Mouse (Mus musculus) myocyte (in vitro differentiated cells): ENCODE measurements around the gene Rhox12. TPM values are rescaled to one million over a fixed set of nuclear protein-coding genes. Genes with fewer than 3 reads are reported as not detected.

Experiments
- H3K27me3 ChIP-seq: one replicate; pipeline ENCODE4 v1.6.1; 2011; ENCODE audit not compliant: control insufficient read depth, insufficient read depth, insufficient read length
- H3K36me3 ChIP-seq: one replicate; pipeline ENCODE4 v1.6.1; 2011; ENCODE audit not compliant: control insufficient read depth, insufficient read depth
- H3K4me2 ChIP-seq: one replicate; pipeline ENCODE4 v1.6.1; 2011; ENCODE audit warnings: low read depth, control low read depth
- H3K4me3 ChIP-seq: one replicate; pipeline ENCODE4 v1.5.1; 2011; ENCODE audit warnings: mild to moderate bottlenecking, control low read depth, moderate library complexity
- H3K79me2 ChIP-seq: one replicate; pipeline ENCODE4 v1.6.1; 2011; ENCODE audit not compliant: control insufficient read depth, insufficient read depth
- H3ac ChIP-seq: one replicate; pipeline ENCODE4 v1.6.1; 2011; ENCODE audit not compliant: control insufficient read depth, insufficient read length
- CEBPB ChIP-seq: IDR thresholded peaks from 2 replicates; pipeline ENCODE4 v1.6.1; 2011; ENCODE audit warnings: mild to moderate bottlenecking, moderate library complexity; ENCODE audit not compliant: poor library complexity, insufficient read depth, severe bottlenecking
- E2F4 ChIP-seq: IDR thresholded peaks from one replicate; pipeline ENCODE4 v1.6.1; 2011; ENCODE audit warnings: mild to moderate bottlenecking, control low read depth, moderate library complexity; ENCODE audit not compliant: insufficient read depth
- MAX ChIP-seq: IDR thresholded peaks from one replicate; pipeline ENCODE4 v1.6.1; 2011; ENCODE audit warnings: low read depth, mild to moderate bottlenecking, control low read depth
- MYOD1 ChIP-seq, 3 experiments: IDR thresholded peaks; one replicate each; pipeline ENCODE4 v1.6.1; 2011; ENCODE audit warnings: control low read depth in 2 of 3, low read depth in 2 of 3, mild to moderate bottlenecking in 2 of 3, moderate library complexity in 1 of 3; ENCODE audit not compliant: insufficient read length in 2 of 3, control insufficient read depth in 1 of 3
- MYOG ChIP-seq, 3 experiments: IDR thresholded peaks; one replicate each; pipeline ENCODE4 v1.6.1; 2011; ENCODE audit warnings: control low read depth in 2 of 3, low read depth in 2 of 3, mild to moderate bottlenecking in 2 of 3; ENCODE audit not compliant: insufficient read length in 2 of 3, control insufficient read depth in 1 of 3, insufficient read depth in 1 of 3
- POLR2A ChIP-seq: IDR thresholded peaks from one replicate; pipeline ENCODE4 v1.6.1; 2011; ENCODE audit warnings: low read depth, mild to moderate bottlenecking, control low read depth, moderate library complexity; ENCODE audit not compliant: insufficient read length
- POLR2AphosphoS2 ChIP-seq: IDR thresholded peaks from one replicate; pipeline ENCODE4 v1.6.1; 2011; ENCODE audit warnings: low read depth, control low read depth; ENCODE audit not compliant: insufficient read length
- REST ChIP-seq: IDR thresholded peaks from one replicate; pipeline ENCODE4 v1.6.1; 2011; ENCODE audit warnings: mild to moderate bottlenecking, control low read depth, moderate library complexity; ENCODE audit not compliant: insufficient read depth, insufficient read length
- SRF ChIP-seq: IDR thresholded peaks from one replicate; pipeline ENCODE4 v1.6.1; 2011; ENCODE audit warnings: low read depth; ENCODE audit not compliant: control insufficient read depth, insufficient read length
- TCF12 ChIP-seq: IDR thresholded peaks from one replicate; pipeline ENCODE4 v1.6.1; 2011; ENCODE audit warnings: mild to moderate bottlenecking, control low read depth; ENCODE audit not compliant: poor library complexity, insufficient read depth, severe bottlenecking
- TCF3 ChIP-seq: IDR thresholded peaks from one replicate; pipeline ENCODE4 v1.6.1; 2011; ENCODE audit warnings: low read depth, control low read depth; ENCODE audit not compliant: insufficient read length
- USF1 ChIP-seq: IDR thresholded peaks from one replicate; pipeline ENCODE4 v1.6.1; 2011; ENCODE audit warnings: low read depth, mild to moderate bottlenecking, control low read depth, moderate library complexity
- polyA plus RNA-seq: library from polyadenylated mRNA; unstranded; fragments of >200 nt; fragmentation: generic; extraction: Trizol; gene quantifications from one replicate; pipeline ENCODE4 v1.2.1, GENCODE M21; 2012; ENCODE audit warnings: missing spikeins

Rhox12 gene
- polyA plus RNA-seq: not detected

DNA sequence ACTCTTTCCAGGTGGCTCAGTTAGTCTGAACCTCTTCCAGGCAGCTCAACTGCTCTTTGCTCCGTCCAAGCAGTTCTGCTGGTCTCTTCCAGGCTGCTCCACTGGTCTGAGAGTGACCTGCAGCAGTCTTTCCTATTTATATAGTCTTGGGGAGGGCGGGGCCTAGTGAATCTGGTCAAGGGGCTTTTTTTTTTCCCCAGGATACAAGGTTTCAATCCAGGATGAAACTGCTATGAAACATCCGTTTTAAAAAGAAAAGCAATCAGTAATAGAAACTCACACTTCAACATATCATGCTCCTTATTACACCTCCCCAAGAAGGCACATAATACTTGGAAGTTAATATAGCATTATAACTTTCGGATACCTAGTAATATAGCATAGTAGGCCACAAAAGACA lies at the start of gene Rhox12:
TSS of gene Rhox12 (minus strand) at position 101 of the 400 bp plus-strand sequence.
- no peak for TF ChIP-seq E2F4
- TF ChIP-seq POLR2A: no peak
- TF ChIP-seq SRF: no peak
- no peak for TF ChIP-seq USF1
- TF ChIP-seq TCF12: no peak
- TF ChIP-seq CEBPB: no peak
- no peak for TF ChIP-seq MYOD1 (IDR thresholded peaks at IDR 0.05; ENCODE audit: control insufficient read depth in 1 of 3, insufficient read length in 2 of 3, low read depth in 2 of 3)
- TF ChIP-seq POLR2AphosphoS2: no peak
- TF ChIP-seq REST: no peak
- no peak for TF ChIP-seq MYOG (IDR thresholded peaks at IDR 0.05; ENCODE audit: control insufficient read depth in 1 of 3, insufficient read depth in 1 of 3, insufficient read length in 2 of 3, low read depth in 2 of 3)
- TF ChIP-seq MAX: no peak
- no peak for TF ChIP-seq TCF3
- H3K27me3 ChIP-seq: no peaks in the 10 kb centered on the region
- H3K4me3 ChIP-seq: no peak within 1 kb of the TSS
- no peaks in the 10 kb centered on the region for H3K79me2 ChIP-seq
- H3K4me2 ChIP-seq: no peak within 1 kb of the TSS
- no peak within 1 kb of the TSS for H3ac ChIP-seq
- no peaks in the 10 kb centered on the region for H3K36me3 ChIP-seq

DNA sequence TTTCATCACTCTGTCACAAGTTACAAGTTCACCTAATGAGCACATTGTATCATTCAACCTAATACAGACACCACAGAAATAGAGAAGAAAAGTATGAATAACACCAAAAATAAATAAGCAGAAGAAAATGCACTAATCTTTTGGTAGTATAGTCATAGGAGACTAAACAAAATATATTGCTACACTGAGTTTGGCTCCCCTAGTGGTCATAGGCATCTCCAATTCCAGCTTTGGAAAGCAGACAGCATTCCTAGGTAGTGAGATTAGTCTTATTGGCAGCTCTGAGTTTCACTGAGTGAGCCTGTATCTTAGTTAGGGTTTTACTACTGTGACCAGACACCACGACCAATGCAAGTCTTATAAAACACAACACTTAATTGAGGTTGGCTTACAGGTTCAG lies 48.4 kb upstream of the Rhox12 start:
- no peaks in the 10 kb centered on the region for H3K79me2 ChIP-seq
- no peak overlapping the region for H3K4me3 ChIP-seq
- H3K27me3 ChIP-seq: no peaks in the 10 kb centered on the region
- no peak overlapping the region for H3ac ChIP-seq
- no peaks in the 10 kb centered on the region for H3K36me3 ChIP-seq
- no peak overlapping the region for H3K4me2 ChIP-seq
- TF ChIP-seq TCF12 (no peak), USF1 (no peak), TCF3 (no peak), POLR2AphosphoS2 (no peak), REST (no peak), MAX (no peak), CEBPB (no peak), SRF (no peak)

DNA sequence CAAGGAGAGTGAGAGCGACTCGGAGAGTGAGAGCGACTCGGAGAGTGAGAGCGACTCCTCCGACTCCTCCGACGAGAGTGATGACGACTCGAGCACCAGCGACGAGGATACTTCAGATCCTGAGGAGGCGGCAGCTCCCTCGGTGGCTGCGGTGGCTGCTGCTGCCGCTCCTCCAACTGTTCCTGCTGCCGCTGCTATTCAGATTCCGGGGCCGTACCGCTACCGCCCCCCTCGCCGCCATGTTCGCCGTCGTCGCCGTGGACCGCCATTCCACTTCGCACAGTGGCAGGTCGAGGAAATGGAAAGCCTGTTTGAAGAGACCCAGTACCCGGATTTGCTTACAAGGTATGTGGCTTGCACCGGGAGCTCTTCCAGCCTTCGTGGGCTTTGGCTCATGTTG lies 10.8 kb upstream of the Rhox12 start:
- TF ChIP-seq TCF3 (no peak), SRF (no peak), USF1 (no peak), CEBPB (no peak), POLR2AphosphoS2 (no peak), TCF12 (no peak)
- H3K79me2 ChIP-seq: no peaks in the 10 kb centered on the region
- H3K27me3 ChIP-seq: no peaks in the 10 kb centered on the region
- H3K4me3 ChIP-seq: no peak overlapping the region
- no peak overlapping the region for H3K4me2 ChIP-seq
- H3K36me3 ChIP-seq: no peaks in the 10 kb centered on the region
- H3ac ChIP-seq: no peak overlapping the region

DNA sequence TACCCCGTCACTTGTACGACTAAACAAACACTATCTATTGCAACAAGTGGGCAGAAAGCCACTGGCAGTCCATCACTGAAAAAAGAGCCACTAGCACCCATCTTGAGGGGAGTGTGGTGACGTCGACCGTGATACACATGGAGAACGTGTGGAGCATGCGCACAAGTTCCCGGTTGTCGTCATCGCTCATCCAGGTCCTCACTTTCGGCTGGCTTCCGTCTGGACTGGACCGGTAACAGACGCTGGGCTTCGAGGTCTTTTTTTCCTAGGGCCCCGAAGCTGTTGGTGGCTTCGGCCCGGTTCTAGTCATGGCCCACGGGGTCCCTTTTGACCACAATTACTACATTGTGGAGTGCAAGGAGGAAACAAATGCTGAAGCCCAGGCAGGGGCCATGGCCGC lies 10.3 kb upstream of the Rhox12 start, which contains the start of gene Rhox13:
TSS of gene Rhox13 (plus strand) at position 238 of the 400 bp plus-strand sequence.
- TF ChIP-seq POLR2AphosphoS2: no peak
- no peak for TF ChIP-seq TCF3
- no peak for TF ChIP-seq SRF
- TF ChIP-seq MAX: no peak
- TF ChIP-seq E2F4: no peak
- TF ChIP-seq POLR2A: no peak
- TF ChIP-seq REST: no peak
- no peak for TF ChIP-seq CEBPB
- no peak for TF ChIP-seq MYOD1 (IDR thresholded peaks at IDR 0.05; ENCODE audit: control insufficient read depth in 1 of 3, insufficient read length in 2 of 3, low read depth in 2 of 3)
- TF ChIP-seq USF1: no peak
- TF ChIP-seq MYOG (IDR thresholded peaks at IDR 0.05; ENCODE audit: control insufficient read depth in 1 of 3, insufficient read depth in 1 of 3, insufficient read length in 2 of 3, low read depth in 2 of 3): no peak
- no peak for TF ChIP-seq TCF12
- H3K36me3 ChIP-seq: no peaks in the 10 kb centered on the region
- no peak within 1 kb of the TSS for H3K4me2 ChIP-seq
- no peak within 1 kb of the TSS for H3K4me3 ChIP-seq
- no peaks in the 10 kb centered on the region for H3K27me3 ChIP-seq
- no peaks in the 10 kb centered on the region for H3K79me2 ChIP-seq
- H3ac ChIP-seq: no peak within 1 kb of the TSS

DNA sequence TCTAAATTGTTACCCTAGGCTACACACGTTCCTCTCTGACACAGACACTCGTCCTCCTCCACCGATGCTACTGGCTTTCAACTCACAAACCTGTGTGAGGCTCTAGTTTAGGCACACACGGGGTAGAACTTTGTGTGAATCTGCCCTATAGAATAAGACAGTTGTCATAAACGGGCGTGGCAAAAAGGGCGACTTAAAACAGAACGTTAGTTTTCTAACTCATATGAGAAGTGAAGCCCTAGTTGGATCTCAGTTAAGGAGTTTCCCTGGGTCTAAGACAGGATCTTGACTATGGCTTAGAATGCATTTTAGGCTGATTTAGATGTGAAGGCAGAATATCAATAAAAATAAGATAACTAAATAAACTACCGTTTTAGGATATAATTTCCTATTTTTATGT lies 25.7 kb downstream of the Rhox12 start, which contains the start of gene Rhox11:
TSS of gene Rhox11 (minus strand) at position 101 of the 400 bp plus-strand sequence.
- Histone ChIP-seq H3K27me3 (no peaks in the 10 kb centered on the region), H3K79me2 (no peaks in the 10 kb centered on the region), H3K4me3 (no peak within 1 kb of the TSS), H3ac (no peak within 1 kb of the TSS), H3K4me2 (no peak within 1 kb of the TSS), H3K36me3 (no peaks in the 10 kb centered on the region)
- no peak for TF ChIP-seq USF1
- TF ChIP-seq POLR2AphosphoS2: no peak
- TF ChIP-seq TCF3: no peak
- TF ChIP-seq SRF: no peak
- no peak for TF ChIP-seq MYOD1 (IDR thresholded peaks at IDR 0.05; ENCODE audit: control insufficient read depth in 1 of 3, insufficient read length in 2 of 3, low read depth in 2 of 3)
- TF ChIP-seq MAX: no peak
- TF ChIP-seq MYOG (IDR thresholded peaks at IDR 0.05; ENCODE audit: control insufficient read depth in 1 of 3, insufficient read depth in 1 of 3, insufficient read length in 2 of 3, low read depth in 2 of 3): no peak
- TF ChIP-seq REST: no peak
- TF ChIP-seq CEBPB: no peak
